Mouse (Mus musculus): ENCODE results near the gene Myof. TPM values are rescaled to one million over a fixed set of nuclear protein-coding genes. Genes with fewer than 3 reads are reported as not detected.
A peak's percentile ranks its signal among the peaks of the same experiment; 100 is the strongest.

The Myof gene
- polyA plus RNA-seq, 1 experiment from 2014 or later: 4.0 TPM

- Histone ChIP-seq H3K4me1 (peaks cover 17% of the 10 kb centered on the region), H3K9me3 (no peaks in the 10 kb centered on the region), H3K27me3 (replicated peaks; ENCODE audit: low read depth, poor library complexity, severe bottlenecking) (no peaks in the 10 kb centered on the region), H3K27ac (replicated peaks) (no peak overlapping the region), H3K4me3 (no peak overlapping the region), H3K36me3 (replicated peaks) (no peaks in the 10 kb centered on the region)
- WGBS: 85% methylated on average over 2 of the region's 2 CpGs
- DNase-seq (ENCODE audit: low spot score): no peak
Observed at GRCm38 (mm10) chr19:38034696-38035095, 8.7 kb downstream of the Myof start.

GRCm38 (mm10) chr19:38033735-38034057, 9.7 kb downstream of the Myof start:
- H3K36me3 ChIP-seq (replicated peaks): no peaks in the 10 kb centered on the region
- no peak overlapping the region for H3K4me3 ChIP-seq
- no peak for DNase-seq (ENCODE audit: low spot score)
- H3K4me1 ChIP-seq: peaks cover 17% of the 10 kb centered on the region
- H3K9me3 ChIP-seq: no peaks in the 10 kb centered on the region
- H3K27ac ChIP-seq (replicated peaks): no peak overlapping the region
- H3K27me3 ChIP-seq (replicated peaks; ENCODE audit: low read depth, poor library complexity, severe bottlenecking): no peaks in the 10 kb centered on the region
- 77% methylated on average over 2 of the region's 2 CpGs for WGBS

- WGBS: 85% methylated on average over 15 of the region's 15 CpGs
- H3K4me1 ChIP-seq: peaks cover 19% of the 10 kb centered on the region
- no peaks in the 10 kb centered on the region for H3K27me3 ChIP-seq (replicated peaks; ENCODE audit: low read depth, poor library complexity, severe bottlenecking)
- H3K4me3 ChIP-seq: no peak overlapping the region
- no peaks in the 10 kb centered on the region for H3K9me3 ChIP-seq
- no peaks in the 10 kb centered on the region for H3K36me3 ChIP-seq (replicated peaks)
- no peak overlapping the region for H3K27ac ChIP-seq (replicated peaks)
- DNase-seq (ENCODE audit: low spot score): no peak
Observed at GRCm38 (mm10) chr19:38032993-38033734, 10.2 kb downstream of the Myof start.

GRCm38 (mm10) chr19:38031144-38031543, 12.2 kb downstream of the Myof start:
- peaks cover 22% of the 10 kb centered on the region for H3K4me1 ChIP-seq

GRCm38 (mm10) chr19:38030673-38031137, 12.7 kb downstream of the Myof start:
- Histone ChIP-seq H3K27me3 (replicated peaks; ENCODE audit: low read depth, poor library complexity, severe bottlenecking) (no peaks in the 10 kb centered on the region), H3K4me3 (no peak overlapping the region; the same call in 1 of the 2 replicates), H3K9me3 (no peaks in the 10 kb centered on the region), H3K4me1 (peaks cover 26% of the 10 kb centered on the region), H3K27ac (replicated peaks) (0 out of 2 replicates have a peak overlapping the region, but pooled peaks have one; percentile 7), H3K36me3 (replicated peaks) (no peaks in the 10 kb centered on the region)
- 5% methylated on average over 23 of the region's 23 CpGs for WGBS
- DNase-seq (ENCODE audit: low spot score): peak; percentile 21

More at GRCm38 (mm10) chr19:38031144-38031543, 12.2 kb downstream of the Myof start:
- Histone ChIP-seq H3K9me3 (no peaks in the 10 kb centered on the region), H3K36me3 (replicated peaks) (no peaks in the 10 kb centered on the region), H3K27me3 (replicated peaks; ENCODE audit: low read depth, poor library complexity, severe bottlenecking) (no peaks in the 10 kb centered on the region), H3K4me3 (no peak overlapping the region; the same call in 1 of the 2 replicates), H3K27ac (replicated peaks) (no peak overlapping the region)
- 67% methylated on average over 9 of the region's 9 CpGs for WGBS
- no peak for DNase-seq (ENCODE audit: low spot score)

GRCm38 (mm10) chr19:38029871-38030270, 13.5 kb downstream of the Myof start:
- H3K4me3 ChIP-seq: no peak overlapping the region
- H3K27me3 ChIP-seq (replicated peaks; ENCODE audit: low read depth, poor library complexity, severe bottlenecking): no peaks in the 10 kb centered on the region
- WGBS: 75% methylated on average over 3 of the region's 3 CpGs
- no peaks in the 10 kb centered on the region for H3K9me3 ChIP-seq
- H3K4me1 ChIP-seq: peaks cover 34% of the 10 kb centered on the region
- 0 out of 2 replicates have a peak overlapping the region, but pooled peaks have one; percentile 7 for H3K27ac ChIP-seq (replicated peaks)
- DNase-seq (ENCODE audit: low spot score): no peak
- H3K36me3 ChIP-seq (replicated peaks): no peaks in the 10 kb centered on the region

GRCm38 (mm10) chr19:38029292-38029691, 14.1 kb downstream of the Myof start:
- no peak for DNase-seq (ENCODE audit: low spot score)
- Histone ChIP-seq H3K4me1 (peaks cover 36% of the 10 kb centered on the region), H3K36me3 (replicated peaks) (no peaks in the 10 kb centered on the region), H3K9me3 (no peaks in the 10 kb centered on the region), H3K27me3 (replicated peaks; ENCODE audit: low read depth, poor library complexity, severe bottlenecking) (no peaks in the 10 kb centered on the region), H3K4me3 (no peak overlapping the region), H3K27ac (replicated peaks) (no peak overlapping the region)
- WGBS: 87% methylated on average over 3 of the region's 3 CpGs

GRCm38 (mm10) chr19:38027881-38028521, 15.4 kb downstream of the Myof start:
- DNase-seq (ENCODE audit: low spot score): no peak
- H3K36me3 ChIP-seq (replicated peaks): no peaks in the 10 kb centered on the region
- 65% methylated on average over 10 of the region's 10 CpGs for WGBS
- no peak overlapping the region for H3K27ac ChIP-seq (replicated peaks)
- H3K9me3 ChIP-seq: no peaks in the 10 kb centered on the region
- H3K4me1 ChIP-seq: peaks cover 28% of the 10 kb centered on the region
- no peaks in the 10 kb centered on the region for H3K27me3 ChIP-seq (replicated peaks; ENCODE audit: low read depth, poor library complexity, severe bottlenecking)
- no peak overlapping the region for H3K4me3 ChIP-seq

GRCm38 (mm10) chr19:38027389-38027788, 16.0 kb downstream of the Myof start:
- H3K36me3 ChIP-seq (replicated peaks): no peaks in the 10 kb centered on the region
- WGBS: 86% methylated on average over 6 of the region's 6 CpGs
- H3K4me1 ChIP-seq: peaks cover 28% of the 10 kb centered on the region
- H3K27me3 ChIP-seq (replicated peaks; ENCODE audit: low read depth, poor library complexity, severe bottlenecking): no peaks in the 10 kb centered on the region
- H3K9me3 ChIP-seq: no peaks in the 10 kb centered on the region
- H3K4me3 ChIP-seq: no peak overlapping the region
- DNase-seq (ENCODE audit: low spot score): no peak
- H3K27ac ChIP-seq (replicated peaks): no peak overlapping the region

- Histone ChIP-seq H3K4me3 (no peak overlapping the region), H3K36me3 (replicated peaks) (no peaks in the 10 kb centered on the region), H3K4me1 (peaks cover 28% of the 10 kb centered on the region), H3K27ac (replicated peaks) (peak overlapping the region; percentile 2; the same call in 1 of the 2 replicates), H3K27me3 (replicated peaks; ENCODE audit: low read depth, poor library complexity, severe bottlenecking) (no peaks in the 10 kb centered on the region), H3K9me3 (no peaks in the 10 kb centered on the region)
- 70% methylated on average over 8 of the region's 8 CpGs for WGBS
- no peak for DNase-seq (ENCODE audit: low spot score)
Observed at GRCm38 (mm10) chr19:38026211-38026624, 17.2 kb downstream of the Myof start.

- Histone ChIP-seq H3K27me3 (replicated peaks; ENCODE audit: low read depth, poor library complexity, severe bottlenecking) (no peaks in the 10 kb centered on the region), H3K36me3 (replicated peaks) (no peaks in the 10 kb centered on the region), H3K9me3 (no peaks in the 10 kb centered on the region), H3K4me3 (no peak overlapping the region), H3K4me1 (peaks cover 25% of the 10 kb centered on the region), H3K27ac (replicated peaks) (peak overlapping the region; percentile 2; the same call in 1 of the 2 replicates)
- DNase-seq (ENCODE audit: low spot score): peak; percentile 25
- 73% methylated on average over 8 of the region's 9 CpGs for WGBS
Observed at GRCm38 (mm10) chr19:38025254-38026041, 17.9 kb downstream of the Myof start.

- Histone ChIP-seq H3K27ac (replicated peaks) (no peak overlapping the region), H3K4me3 (no peak overlapping the region), H3K27me3 (replicated peaks; ENCODE audit: low read depth, poor library complexity, severe bottlenecking) (no peaks in the 10 kb centered on the region), H3K4me1 (peaks cover 19% of the 10 kb centered on the region), H3K9me3 (no peaks in the 10 kb centered on the region), H3K36me3 (replicated peaks) (no peaks in the 10 kb centered on the region)
- WGBS: 73% methylated on average over 4 of the region's 4 CpGs
- DNase-seq (ENCODE audit: low spot score): no peak
Observed at GRCm38 (mm10) chr19:38023603-38024002, 19.8 kb downstream of the Myof start.
